Mouse (Mus musculus) liver, postnatal 0 days (tissue): ENCODE measurements around the gene Aatf. TPM values are rescaled to one million over a fixed set of nuclear protein-coding genes. Genes with fewer than 3 reads are reported as not detected.

Experiments
- ATAC-seq: fragments of 200-750 bp; cut with Nextera tagmentation; 2 replicates; pipeline ENCODE4 v1.8.0; 2017; ENCODE audit warnings: mild to moderate bottlenecking, moderate library complexity
- DNase-seq: peaks from one replicate; pipeline ENCODE4 v3.0.0-alpha.2; 2016
- H3K27ac ChIP-seq: fragments of 300-500 bp; sonication (generic); 2 replicates; pipeline ENCODE4 v1.5.1; 2014; ENCODE audit warnings: antibody characterized with exemption, moderate library complexity, mild to moderate bottlenecking, low read depth
- H3K27me3 ChIP-seq: fragments of 300-500 bp; sonication (generic); 2 replicates; pipeline ENCODE4 v1.6.1; 2014; ENCODE audit warnings: low read length, control low read depth, mixed read lengths; ENCODE audit not compliant: insufficient read depth
- H3K36me3 ChIP-seq: fragments of 300-500 bp; sonication (generic); replicated peaks from 2 replicates; pipeline ENCODE4 v1.6.1; 2014; ENCODE audit warnings: mild to moderate bottlenecking, control low read depth, low read length, moderate library complexity, mixed read lengths; ENCODE audit not compliant: insufficient read depth
- H3K4me1 ChIP-seq: fragments of 300-500 bp; sonication (generic); 2 replicates; pipeline ENCODE4 v1.6.1; 2014; ENCODE audit warnings: antibody characterized with exemption, mild to moderate bottlenecking, control low read depth; ENCODE audit not compliant: insufficient read depth
- H3K4me2 ChIP-seq: fragments of 300-500 bp; sonication (generic); 2 replicates; pipeline ENCODE4 v1.6.1; 2014; ENCODE audit warnings: low read depth, mild to moderate bottlenecking, low read length, moderate library complexity, mixed read lengths
- H3K4me3 ChIP-seq: fragments of 300-500 bp; sonication (generic); 2 replicates; pipeline ENCODE4 v1.5.1; 2014; ENCODE audit warnings: low read depth, low read length
- H3K9ac ChIP-seq: fragments of 300-500 bp; sonication (generic); replicated peaks from 2 replicates; pipeline ENCODE4 v1.6.1; 2014; ENCODE audit warnings: mild to moderate bottlenecking, moderate library complexity
- H3K9me3 ChIP-seq: fragments of 300-500 bp; sonication (generic); 2 replicates; pipeline ENCODE4 v1.6.1; 2016; ENCODE audit warnings: mild to moderate bottlenecking, control low read depth, low read length, mixed read lengths
- CTCF ChIP-seq: sonication (generic); IDR thresholded peaks from 2 replicates; pipeline ENCODE4 v1.5.1; 2016; ENCODE audit warnings: antibody characterized with exemption, low read depth
- EP300 ChIP-seq: IDR thresholded peaks from 2 replicates; pipeline ENCODE4 v1.6.1; 2016; ENCODE audit warnings: antibody characterized with exemption, low read depth, mild to moderate bottlenecking
- WGBS: fragments of 180-500 bp; shearing (Covaris S2); extraction: QIAGEN DNeasy Blood & Tissue Kit; methylation state at CpG from one replicate; pipeline ENCODE4 v1.1.7; 2014; ENCODE audit not compliant: insufficient replicate concordance; 5-methylcytosine and 5-hydroxymethylcytosine counted together
- polyA plus RNA-seq: library from polyadenylated mRNA; unstranded; fragments of >200 nt; fragmentation: Nextera tagmentation; extraction: Ambion mirVana; gene quantifications from 2 replicates; pipeline ENCODE4 v1.2.1, GENCODE M21; 2015

Gene Aatf
- polyA plus RNA-seq, result 20.6 and 21.1 TPM in 2 replicates

GRCm38 (mm10) chr11:84513171-84514116 lies at the start of gene Aatf:
Gene Aatf, minus strand, starts transcription at chr11:84513522.
- H3K4me1 ChIP-seq, result peaks cover 15% of the 10 kb centered on the region
- peaks cover 12% of the 10 kb centered on the region for H3K36me3 ChIP-seq
- H3K27me3 ChIP-seq, result peaks cover 42% of the 10 kb centered on the region
- TF ChIP-seq EP300 (no peak), CTCF (no peak)
- H3K27ac ChIP-seq, result peak within 1 kb of the TSS; percentile 72
- 1% methylated on average over 79 of the region's 80 CpGs for WGBS
- peak within 1 kb of the TSS; percentile 96 for H3K4me2 ChIP-seq
- no peaks in the 10 kb centered on the region for H3K9me3 ChIP-seq
- DNase-seq (peak; percentile 99), ATAC-seq (peak; percentile 99)
- peak within 1 kb of the TSS; percentile 85 for H3K4me3 ChIP-seq
- peak within 1 kb of the TSS; percentile 79 for H3K9ac ChIP-seq

GRCm38 (mm10) chr11:84562758-84563347 lies 49.5 kb upstream of the Aatf start:
- DNase-seq, result no peak
- H3K4me1 ChIP-seq, result no peaks in the 10 kb centered on the region
- no peak overlapping the region for H3K4me3 ChIP-seq
- H3K4me2 ChIP-seq, result no peak overlapping the region
- WGBS, result 27% methylated on average over 9 of the region's 9 CpGs
- TF ChIP-seq CTCF, result no peak
- H3K9ac ChIP-seq, result no peak overlapping the region
- H3K36me3 ChIP-seq, result no peaks in the 10 kb centered on the region
- no peak overlapping the region for H3K27ac ChIP-seq
- H3K27me3 ChIP-seq, result 0 out of 2 replicates have a peak, but pooled peaks cover 2% of the 10 kb centered on the region
- ATAC-seq, result no peak
- H3K9me3 ChIP-seq, result no peaks in the 10 kb centered on the region

- H3K9me3 ChIP-seq, result no peaks in the 10 kb centered on the region
- no peak overlapping the region for H3K9ac ChIP-seq
- H3K36me3 ChIP-seq, result no peaks in the 10 kb centered on the region
- 0 out of 2 replicates have a peak, but pooled peaks cover 2% of the 10 kb centered on the region for H3K27me3 ChIP-seq
- H3K27ac ChIP-seq, result no peak overlapping the region
- no peaks in the 10 kb centered on the region for H3K4me1 ChIP-seq
- no peak overlapping the region for H3K4me3 ChIP-seq
- WGBS, result 69% methylated on average over 3 of the region's 5 CpGs
- TF ChIP-seq EP300 (no peak), CTCF (no peak)
- H3K4me2 ChIP-seq, result no peak overlapping the region
- ATAC-seq (no peak), DNase-seq (no peak)
Measured at GRCm38 (mm10) chr11:84561546-84561945, 48.2 kb upstream of the Aatf start.

- Histone ChIP-seq H3K4me1 (no peaks in the 10 kb centered on the region), H3K27me3 (no peaks in the 10 kb centered on the region; the same call in 1 of the 2 replicates), H3K4me3 (no peak overlapping the region), H3K36me3 (no peaks in the 10 kb centered on the region), H3K9me3 (no peaks in the 10 kb centered on the region), H3K4me2 (no peak overlapping the region), H3K9ac (no peak overlapping the region), H3K27ac (no peak overlapping the region)
- DNase-seq, result no peak
- 81% methylated on average over 14 of the region's 14 CpGs for WGBS
- no peak for ATAC-seq
- no peak for TF ChIP-seq CTCF
- TF ChIP-seq EP300, result no peak
Measured at GRCm38 (mm10) chr11:84553821-84554450, 40.6 kb upstream of the Aatf start.

- Histone ChIP-seq H3K9ac (no peak overlapping the region), H3K36me3 (no peaks in the 10 kb centered on the region), H3K9me3 (no peaks in the 10 kb centered on the region), H3K27me3 (no peaks in the 10 kb centered on the region; the same call in 1 of the 2 replicates), H3K4me2 (no peak overlapping the region), H3K27ac (no peak overlapping the region), H3K4me3 (no peak overlapping the region), H3K4me1 (no peaks in the 10 kb centered on the region)
- no peak for ATAC-seq
- 70% methylated on average over 4 of the region's 4 CpGs for WGBS
- no peak for TF ChIP-seq EP300
- no peak for TF ChIP-seq CTCF
- DNase-seq, result no peak
Measured at GRCm38 (mm10) chr11:84551296-84551695, 38.0 kb upstream of the Aatf start.
